Mouse (Mus musculus): ENCODE data around the gene Vrk3.
A peak's percentile ranks its signal among the peaks of the same experiment; 100 is the strongest.
"Not testable (repeated sequence)": the region's sequence is repeated elsewhere in the genome, so short reads cannot be mapped to it uniquely, and the experiment has no call there.

Vrk3 gene

DNA sequence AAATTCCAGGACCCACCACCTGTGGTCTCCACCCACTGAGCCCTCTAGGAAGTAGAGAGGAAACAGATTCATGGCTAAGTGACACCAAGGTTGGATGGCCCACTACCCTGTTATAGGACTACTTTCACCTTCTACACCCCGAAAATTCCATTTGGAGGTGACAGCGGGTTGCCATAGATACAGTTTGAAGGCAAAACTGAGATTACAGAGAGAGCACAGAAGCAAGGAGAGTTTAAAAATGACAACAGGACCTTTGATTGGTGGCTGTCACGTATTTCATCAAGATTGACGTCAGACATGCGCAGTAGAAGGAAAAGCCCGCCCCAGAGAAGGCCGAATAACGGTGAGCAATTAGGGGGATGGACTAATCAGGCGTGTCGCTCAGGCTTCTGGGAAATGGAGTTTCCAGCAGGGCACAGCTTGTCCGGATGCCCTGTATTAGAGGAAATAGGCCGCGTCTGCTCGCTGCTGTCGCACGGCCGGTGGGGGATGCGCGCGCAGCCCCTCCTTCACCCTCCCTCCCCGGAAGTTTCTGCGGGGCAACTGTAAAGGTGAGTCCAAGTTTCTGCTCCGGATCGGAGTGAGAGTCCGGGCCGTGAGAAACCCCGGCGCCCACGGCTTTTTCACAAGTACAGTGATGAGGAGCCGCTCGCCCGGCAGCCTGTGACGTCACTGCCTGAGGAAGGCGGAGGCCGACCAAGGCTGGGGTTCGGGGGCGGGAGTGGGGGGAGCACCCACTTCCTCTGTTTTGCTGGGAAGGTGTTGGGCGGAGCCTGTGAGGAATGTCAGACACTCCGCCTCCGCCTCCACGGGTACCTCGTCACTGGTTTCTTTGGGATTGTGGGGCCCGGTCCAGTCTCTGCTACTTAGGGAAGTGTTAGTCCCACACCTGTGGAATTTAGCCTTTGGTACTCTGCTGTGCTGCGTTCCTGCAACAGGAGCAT is at the start of gene Vrk3:
Gene Vrk3, plus strand, starts transcription at position 313 of the 944 bp plus-strand sequence.
- DNase-seq (ENCODE audit: low read depth, low spot score): peak; percentile 98

DNA sequence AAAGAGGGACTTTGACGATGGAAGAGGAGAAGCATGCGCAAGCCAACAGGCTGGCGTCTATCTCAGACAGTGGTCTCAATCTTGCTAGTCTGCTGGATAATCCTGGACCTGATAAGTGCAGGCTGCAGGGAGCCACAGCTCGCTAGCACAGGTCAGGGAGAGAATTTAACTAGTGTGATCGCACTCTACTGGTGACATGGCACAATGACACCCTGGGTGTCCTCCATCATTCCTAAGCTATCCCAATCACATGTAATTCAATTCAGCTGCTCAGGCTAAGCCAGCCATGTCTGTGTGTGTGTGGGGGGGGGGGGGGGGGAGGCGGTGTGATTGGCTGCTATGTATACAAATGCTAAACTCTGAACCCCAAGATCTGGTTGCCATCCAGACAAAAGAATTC is 46.3 kb upstream of the Vrk3 start:
- DNase-seq (ENCODE audit: low read depth, low spot score): no peak

DNA sequence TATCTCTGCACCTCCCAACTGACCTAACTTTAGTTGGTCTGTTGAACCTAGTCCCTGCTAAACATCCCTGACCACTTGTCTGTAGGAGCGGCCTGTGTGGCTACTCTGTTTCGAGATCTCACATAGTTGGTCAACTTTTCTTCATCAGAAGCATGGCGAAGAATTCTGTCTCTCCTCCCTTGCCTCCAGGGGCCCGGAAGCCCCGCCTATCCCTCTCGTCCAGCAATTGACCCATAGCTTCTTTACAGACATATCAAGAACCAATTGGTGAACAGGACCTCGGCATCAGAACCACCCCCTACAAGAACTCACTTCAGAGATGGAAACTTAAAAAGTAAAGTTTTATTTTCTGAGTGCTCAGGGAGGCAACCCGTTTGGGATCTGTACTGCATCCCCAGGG is 45.2 kb upstream of the Vrk3 start:
- DNase-seq (ENCODE audit: low read depth, low spot score): no peak

DNA sequence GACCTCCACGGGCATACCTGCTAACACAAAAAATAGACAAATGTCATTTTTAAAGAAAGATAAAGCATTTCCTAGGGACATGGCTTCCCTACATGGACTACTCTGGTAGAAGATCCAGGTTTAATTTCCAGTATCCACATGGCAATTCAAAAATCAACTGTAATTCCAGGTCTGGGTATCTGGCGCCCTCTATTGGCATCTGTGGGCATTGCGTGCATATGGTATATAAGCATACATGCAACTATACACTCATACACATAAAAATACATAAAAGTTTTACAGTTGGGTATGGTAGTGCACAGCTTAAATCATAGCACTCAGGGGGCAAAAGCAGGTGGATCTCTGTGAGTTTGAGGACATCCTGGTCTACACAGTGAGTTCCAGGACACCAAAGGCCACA is 43.9 kb upstream of the Vrk3 start:
- no peak for DNase-seq (ENCODE audit: low read depth, low spot score)

DNA sequence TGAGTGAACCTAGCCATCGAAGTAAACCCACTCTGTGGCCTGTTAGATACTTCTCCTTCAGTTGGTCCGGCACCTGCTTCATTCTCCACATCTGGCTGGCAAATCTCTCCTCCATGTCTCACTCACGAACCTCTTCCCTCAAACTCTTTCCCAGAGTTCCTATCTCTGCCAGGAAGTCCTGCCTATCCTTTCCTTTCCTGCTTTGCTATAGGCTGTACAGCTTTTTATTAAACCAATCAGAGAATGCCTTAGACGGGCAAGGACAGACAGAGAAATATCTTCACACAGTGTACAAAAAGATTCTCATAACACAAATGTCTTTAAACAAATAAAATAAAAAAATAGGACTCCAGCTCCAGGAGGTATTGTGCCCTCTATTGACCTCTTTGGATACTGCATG is 43.1 kb upstream of the Vrk3 start:
- DNase-seq (ENCODE audit: low read depth, low spot score): no peak

DNA sequence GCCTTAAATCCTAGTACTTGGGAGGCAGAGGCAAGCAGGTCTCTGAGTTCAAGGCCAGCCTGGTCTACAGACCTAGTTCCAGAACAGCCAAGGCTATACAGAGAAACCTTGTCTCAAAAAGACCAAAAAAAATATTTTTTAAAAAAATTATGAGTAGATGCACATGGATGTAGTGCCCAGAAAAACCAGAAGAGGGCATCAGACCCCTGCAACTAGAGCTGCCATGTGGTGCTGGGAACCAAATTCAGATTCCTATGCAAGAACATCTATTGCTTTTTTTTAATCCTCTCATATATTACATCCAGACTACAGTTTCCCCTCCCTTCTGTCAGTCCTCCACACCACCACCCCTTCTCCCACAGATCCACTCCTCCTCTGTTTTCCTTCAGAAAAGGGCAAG is 41.9 kb upstream of the Vrk3 start:
- DNase-seq (ENCODE audit: low read depth, low spot score): no peak

DNA sequence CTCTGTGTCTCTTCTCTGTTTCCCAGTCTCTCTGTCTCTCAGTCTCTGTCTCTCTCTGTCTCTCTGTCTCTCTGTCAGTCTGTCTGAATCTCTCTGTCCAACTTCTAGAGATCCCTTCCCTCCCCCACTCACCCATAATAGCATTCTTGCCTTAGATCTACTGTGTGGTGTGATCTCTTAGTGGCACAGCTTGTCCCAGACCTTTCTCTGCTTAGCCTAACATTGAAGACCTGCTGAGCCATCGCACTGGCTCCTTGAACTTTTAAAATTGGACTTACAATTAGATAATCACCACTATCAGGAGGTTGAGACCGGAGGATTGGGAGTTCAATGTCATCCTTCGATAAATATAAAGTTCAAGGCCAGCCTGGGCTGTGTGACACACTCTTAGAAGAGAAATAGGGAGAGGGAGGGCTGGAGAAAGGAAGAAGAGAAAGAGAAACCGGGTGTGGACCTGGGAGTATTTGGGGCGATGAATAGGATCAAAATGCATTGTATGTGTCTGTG is 41.0 kb upstream of the Vrk3 start:
- DNase-seq (ENCODE audit: low read depth, low spot score): no peak

DNA sequence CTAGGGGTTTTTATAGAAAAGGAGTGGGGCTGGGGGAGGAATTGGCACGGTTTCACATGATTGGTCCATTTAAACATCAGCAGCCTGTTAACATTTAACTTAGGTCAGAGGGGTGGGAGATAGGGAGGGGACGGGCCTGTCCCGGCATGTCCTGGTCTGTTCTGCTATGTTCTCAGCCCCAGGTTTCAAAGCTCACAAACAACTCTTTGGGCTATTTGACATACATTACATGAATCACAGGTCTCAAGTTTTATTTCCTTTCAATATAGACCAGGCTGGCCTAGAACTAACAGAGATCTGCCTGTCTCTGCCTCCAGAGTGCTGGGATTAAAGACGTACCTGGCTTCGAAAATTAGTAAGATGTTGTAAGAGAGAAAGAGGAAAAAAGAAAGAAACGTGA is 40.1 kb upstream of the Vrk3 start:
- DNase-seq (ENCODE audit: low read depth, low spot score): not testable (repeated sequence)

DNA sequence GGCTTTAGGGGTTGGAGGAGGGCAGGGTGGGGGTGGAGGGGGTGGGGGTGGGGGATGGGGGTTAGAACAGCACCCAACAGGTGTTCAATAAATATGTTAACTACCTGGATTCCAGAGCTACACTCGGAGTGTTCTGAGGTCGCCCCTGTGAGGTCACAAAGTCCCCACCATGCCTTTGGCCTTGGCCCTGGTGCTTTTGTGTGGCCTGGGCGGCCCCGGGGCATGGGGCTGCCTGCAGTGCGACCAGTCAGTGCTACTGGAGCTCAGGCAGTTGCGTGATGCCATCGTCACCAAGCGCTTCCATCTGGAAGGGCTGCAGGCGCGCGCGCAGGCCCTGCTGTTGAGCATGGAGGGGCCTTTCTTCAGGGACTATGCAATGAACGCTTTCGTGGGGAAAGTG is 39.6 kb upstream of the Vrk3 start, which contains the start of gene Izumo2:
Gene Izumo2, plus strand, starts transcription at position 169 of the 400 bp plus-strand sequence.
- DNase-seq (ENCODE audit: low read depth, low spot score): no peak

DNA sequence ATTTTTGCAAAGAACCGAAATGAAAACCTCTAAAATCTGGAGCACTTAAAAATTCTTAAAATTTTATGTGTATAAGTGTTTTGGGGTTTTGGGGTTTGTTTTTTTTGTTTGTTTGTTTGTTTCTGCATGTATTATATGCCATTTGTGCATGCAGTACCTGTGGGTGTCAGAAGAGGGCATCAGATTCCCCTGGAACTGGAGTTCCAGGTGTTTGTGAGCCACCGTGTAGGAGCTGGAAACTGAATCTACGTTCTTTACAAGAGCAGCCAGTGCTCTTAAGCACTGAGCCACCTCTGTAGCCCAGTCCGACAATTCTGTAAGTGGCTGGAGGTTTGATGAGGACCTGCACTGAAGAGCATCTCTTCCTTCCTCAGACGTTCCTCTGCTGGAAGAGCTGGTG is 38.3 kb upstream of the Vrk3 start:
- DNase-seq (ENCODE audit: low read depth, low spot score): no peak

DNA sequence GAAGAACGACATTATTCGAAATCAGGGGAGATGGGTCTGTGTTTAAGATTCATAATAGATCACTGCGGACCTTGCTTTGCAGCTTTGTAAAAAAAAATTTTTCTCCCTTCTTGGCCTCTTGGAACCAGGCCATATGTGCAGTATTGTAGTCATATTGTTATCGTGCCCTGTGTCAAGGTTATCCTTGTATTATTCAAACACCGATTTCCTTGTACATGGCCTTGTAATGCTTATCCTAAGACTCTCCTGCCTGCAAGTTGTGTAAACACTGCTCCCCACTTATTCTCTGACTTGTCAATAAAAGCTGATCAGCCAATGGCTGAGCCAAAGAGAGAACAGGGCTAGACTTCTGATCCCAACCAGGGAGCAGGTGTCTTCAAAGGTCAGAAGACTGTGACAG is 26.2 kb upstream of the Vrk3 start:
- no peak for DNase-seq (ENCODE audit: low read depth, low spot score)

DNA sequence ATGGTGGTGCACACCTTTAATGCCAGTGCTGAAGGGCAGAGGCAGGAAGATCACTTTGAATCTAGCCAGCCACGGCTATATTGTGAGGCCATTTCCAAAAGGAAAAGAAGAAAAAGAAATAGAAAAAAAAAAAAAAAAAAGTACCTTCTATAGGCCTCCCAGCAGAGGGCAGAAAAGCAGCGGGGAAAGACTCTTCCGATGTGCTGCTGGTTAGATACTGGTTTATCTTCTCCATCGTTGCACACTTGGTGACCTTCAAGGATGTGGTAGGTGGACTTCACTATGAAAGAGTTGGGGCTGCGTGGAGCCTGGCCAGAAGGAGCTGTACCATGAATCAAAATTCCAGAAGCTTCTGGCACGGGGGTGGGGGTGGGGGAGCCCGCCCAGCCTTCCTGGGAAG is 23.9 kb upstream of the Vrk3 start:
- no peak for DNase-seq (ENCODE audit: low read depth, low spot score)

DNA sequence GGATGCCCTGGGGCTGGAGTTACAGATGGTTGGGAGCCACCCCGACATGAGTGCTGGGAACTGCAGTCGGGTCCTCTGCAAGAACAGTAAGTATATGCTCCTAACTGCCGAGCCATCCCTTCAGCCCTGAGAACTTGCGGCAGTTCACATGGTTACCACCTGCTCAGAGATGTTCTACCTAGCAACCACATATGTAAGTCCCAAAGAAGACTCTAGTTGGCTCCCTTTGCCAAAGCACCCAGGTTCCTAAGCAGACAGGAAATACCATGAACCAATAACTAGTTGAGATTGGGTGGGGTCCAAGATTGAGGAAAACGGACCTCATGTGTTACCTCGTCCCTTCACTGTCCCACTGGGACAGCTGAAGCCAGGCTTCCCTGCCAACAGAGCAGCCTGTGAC is 21.9 kb upstream of the Vrk3 start:
- DNase-seq (ENCODE audit: low read depth, low spot score): peak; percentile 50

DNA sequence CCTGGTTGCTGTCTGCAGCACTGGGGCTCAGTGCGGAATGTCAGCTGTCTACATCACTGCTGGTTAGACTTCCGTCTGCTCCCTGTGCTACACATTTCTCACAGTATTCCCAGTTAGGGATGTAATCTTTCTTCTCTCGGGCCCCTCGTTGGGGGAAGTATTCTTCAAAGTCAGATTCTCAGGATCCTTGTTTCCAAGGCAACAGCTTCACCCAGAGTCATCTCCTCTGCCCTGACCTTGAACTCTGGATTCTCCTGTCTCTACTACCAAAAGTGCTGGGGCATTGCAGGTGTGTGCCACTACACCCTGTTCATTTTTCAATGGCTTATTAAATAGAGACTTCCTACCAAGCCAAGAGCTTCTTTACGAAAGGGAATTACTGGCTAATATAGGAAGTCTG is 21.1 kb upstream of the Vrk3 start:
- DNase-seq (ENCODE audit: low read depth, low spot score): no peak

DNA sequence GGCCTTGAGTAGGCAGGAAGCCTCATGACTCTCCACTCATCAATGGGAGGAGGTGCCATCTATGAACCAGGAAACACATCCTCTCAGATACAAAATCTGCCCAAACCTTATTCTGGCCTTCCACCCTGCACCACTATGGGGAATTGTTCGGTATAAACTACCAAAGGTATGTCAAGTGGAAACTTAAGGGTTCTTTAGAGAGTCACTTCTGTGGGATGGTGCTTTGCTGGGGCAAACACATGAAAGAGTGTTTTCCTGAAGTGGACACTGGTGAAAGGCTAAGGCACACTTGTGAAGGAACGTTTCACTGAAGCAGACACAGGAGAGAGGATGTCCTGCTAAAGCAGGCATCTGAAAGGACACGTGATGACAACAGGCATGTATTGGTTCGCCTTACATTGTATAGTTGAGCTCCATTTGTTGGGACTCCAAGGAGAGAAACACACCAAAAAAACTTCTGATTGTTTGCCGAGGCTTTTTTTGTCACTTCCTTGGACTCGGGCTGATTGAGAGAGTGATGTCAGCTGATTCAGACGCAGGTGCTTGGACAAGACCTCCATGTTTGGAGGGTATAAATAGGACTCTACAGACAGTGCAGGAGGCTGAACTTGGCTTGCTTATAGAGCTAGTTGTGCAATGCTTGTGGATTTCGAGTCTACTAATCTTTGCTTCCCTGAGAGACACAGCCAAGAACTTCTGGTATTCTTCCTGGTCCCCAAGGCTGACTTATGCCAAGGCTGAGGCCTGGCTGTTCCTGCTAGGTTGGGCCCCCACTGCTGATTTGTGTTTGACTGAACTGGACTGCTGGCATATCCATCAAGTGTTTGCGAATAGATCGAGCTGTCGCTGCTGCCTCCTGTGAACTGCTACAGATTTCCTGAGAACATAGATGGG is 19.9 kb upstream of the Vrk3 start:
- no peak for DNase-seq (ENCODE audit: low read depth, low spot score)

DNA sequence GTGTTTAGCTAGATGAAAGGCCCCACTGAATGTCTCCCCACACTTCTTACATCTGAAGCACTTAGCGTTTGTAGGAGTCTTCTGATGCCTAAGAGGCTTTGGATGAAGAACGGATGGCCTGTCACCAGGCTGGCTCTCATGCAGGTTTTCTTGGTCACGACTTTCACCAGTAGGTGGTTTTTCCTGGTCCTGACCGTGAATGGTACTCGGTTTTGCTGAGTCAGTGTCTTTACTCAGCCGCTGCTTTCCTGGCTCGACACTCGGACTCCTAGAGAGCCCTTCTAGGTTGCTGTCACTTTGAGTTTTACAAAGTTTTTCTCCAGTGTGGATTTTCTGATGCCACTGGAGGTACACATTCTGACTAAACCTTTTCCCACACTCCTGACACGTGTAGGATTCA is 14.5 kb upstream of the Vrk3 start:
- DNase-seq (ENCODE audit: low read depth, low spot score): no peak

DNA sequence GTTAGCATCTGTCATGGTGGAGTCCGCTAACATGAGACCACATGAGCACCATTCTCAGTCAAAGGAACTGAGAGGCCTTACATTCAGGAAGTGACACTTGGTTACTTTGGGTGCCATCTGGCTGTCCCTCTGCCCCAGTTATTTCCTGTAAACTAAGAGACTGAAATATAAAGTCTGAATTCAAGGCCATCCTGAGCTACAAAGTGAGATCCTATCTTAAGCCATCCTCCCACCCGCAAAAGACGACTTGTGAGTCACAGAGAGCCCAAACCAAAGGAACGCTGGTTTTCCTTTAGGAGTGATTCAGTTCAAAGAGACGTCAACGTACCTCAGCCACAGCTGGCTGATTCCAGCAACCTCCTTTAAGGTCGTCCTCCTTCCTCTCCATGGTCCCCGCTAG is 6.9 kb upstream of the Vrk3 start:
- no peak for DNase-seq (ENCODE audit: low read depth, low spot score)

DNA sequence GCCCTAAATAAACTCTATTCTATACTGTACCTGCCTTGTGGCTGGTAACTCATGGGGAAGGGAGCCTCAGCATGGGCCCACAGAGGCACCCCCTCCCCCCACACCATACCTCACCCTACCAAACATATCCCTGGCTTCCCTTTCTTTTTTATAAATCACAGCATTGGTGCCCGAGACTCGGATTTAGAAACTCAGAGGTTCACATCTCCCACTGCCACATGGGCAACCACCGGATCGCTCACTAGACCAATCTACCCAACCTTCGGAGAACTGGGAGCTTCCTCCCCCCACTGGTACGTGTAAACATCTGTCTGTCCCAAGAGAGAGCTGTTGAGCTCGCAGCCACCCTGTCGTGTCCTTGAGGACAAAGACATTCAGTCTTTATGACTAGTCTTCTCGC is 3.9 kb upstream of the Vrk3 start:
- no peak for DNase-seq (ENCODE audit: low read depth, low spot score)

DNA sequence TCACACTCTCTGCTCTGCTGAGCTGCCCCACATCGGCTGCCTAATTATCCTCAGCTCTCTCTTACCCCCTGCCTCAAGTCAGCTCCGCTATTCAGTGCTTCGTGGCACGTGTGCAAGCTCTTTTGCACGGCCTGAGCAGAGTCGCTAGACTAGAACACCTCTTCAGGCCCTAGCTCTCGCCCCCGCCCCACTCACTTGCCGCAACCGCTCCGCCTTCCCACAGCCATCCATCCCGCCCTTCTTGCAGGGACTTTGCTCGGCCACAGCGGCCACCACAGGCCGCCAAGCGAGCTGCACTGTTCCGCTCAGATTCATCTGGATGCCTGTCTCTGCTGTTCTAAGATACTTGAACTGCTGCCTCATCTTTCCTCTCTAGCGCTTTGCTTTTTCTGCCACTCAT is 3.1 kb upstream of the Vrk3 start:
- DNase-seq (ENCODE audit: low read depth, low spot score): peak; percentile 84

DNA sequence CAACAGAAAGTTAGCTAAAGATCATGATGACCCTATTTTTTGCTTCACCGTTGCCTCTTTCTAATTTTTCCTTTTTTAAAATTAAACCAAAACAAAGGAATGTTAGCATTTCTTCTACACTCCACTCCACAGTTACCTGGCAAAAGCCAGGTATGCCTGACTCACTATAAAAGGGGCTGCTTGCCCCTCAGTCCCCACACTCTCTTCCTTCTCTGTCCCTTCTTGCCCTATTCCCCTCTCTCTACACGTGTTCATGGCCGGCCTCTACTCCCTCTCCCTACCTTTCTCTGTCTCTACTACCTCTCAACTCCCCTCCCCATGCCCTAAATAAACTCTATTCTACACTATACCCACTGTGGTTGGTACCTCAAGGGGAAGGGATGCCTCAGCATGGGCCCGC is 1.1 kb upstream of the Vrk3 start:
- no peak for DNase-seq (ENCODE audit: low read depth, low spot score)

DNA sequence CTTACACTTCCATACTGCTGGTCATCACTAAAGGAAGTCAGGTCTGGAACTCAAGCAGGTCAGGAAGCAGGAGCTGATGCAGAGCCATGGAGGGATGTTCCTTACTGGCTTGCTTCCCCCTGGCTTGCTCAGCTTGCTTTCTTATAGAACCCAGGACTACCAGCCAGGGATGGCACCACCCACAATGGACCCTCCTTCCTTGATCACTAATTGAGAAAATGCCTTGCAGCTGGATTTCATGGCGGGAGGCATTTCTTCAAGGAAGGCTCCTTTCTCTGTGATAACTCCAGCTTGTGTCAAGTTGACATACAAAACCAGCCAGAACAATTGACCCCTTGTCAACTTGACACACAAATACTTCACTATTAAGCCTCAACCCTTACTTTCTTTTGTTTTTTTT is 2.7 kb downstream of the Vrk3 start, which contains the start of gene Zfp473:
Gene Zfp473, minus strand, starts transcription at position 101 of the 400 bp plus-strand sequence.
- not testable (repeated sequence) for DNase-seq (ENCODE audit: low read depth, low spot score)

DNA sequence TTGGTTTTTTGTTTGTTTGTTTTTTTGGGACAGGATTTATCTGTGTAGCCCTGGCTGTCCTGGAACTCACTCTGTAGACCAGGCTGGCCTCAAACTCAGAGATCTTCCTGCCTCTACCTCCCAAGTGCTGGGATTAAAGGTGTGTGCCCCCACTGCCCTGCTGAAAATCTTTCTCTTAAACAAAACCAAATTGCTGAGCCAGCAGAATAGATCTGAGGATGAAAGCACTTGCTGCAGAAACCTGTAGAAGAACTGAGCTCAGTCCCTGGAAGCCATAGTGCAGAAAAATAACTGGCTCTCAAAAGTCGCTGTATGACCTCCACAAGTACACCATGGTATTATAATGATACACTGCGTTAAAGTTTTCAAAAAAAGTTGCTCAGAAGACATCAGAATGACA is 9.0 kb downstream of the Vrk3 start:
- DNase-seq (ENCODE audit: low read depth, low spot score): no peak
